Mouse (Mus musculus) kidney, postnatal 25 days (tissue): ENCODE data around the gene Rgmb.

ENCODE experiments used
- DNase-seq, 2 experiments: peaks; one replicate each; pipeline ENCODE4 v3.0.0; 2021; ENCODE audit warnings: mixed read lengths in 2 of 2

Rgmb gene

DNA sequence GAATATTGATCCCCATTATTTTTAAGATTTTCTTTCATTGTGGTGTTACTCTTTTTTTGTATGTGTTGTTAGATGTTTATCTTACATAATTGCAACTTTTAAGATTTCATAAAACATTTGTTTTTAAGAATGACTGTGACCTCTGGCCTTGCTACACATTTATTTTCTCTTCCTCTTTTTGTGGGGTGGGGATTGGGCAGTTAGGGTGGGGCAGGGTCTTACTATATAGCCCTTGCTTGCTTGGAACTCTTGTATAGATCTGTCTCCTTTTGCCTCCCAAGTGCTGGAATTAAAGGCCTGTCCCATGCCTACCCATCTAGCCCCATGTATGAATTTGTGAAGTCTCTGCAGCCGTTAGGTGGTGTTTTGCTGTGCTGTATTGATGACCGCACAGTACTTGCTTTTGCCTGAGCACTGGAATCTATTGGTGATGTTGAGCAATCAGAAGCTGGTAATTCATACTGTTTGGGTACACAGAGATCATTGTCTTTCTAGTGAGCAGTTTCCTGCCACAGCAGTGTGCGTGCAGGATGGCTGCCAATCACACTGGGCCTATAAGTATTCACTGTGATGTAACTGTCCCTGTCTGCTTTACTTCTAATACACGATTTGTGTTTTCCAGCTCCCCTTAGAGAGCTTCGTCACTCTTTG lies 56.1 kb downstream of the Rgmb start:
- DNase-seq = no peak

DNA sequence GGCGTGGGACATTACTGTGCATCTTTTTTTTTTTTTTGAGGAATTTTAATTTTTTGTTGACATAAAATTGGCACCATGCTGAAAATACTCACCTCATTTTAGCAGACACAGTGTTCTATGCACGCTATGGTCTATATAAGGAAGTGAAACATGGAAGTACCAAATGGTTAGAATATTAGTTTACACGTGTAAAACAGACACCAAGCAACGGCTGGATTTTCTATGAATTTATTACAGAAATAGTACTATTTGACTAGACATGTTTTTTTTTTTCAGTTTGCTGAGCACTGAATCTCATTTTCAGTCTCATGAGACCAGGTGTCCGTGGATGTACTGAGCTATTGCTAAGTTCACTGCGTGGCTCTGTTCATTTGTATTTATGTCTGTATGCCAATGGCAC lies 56.9 kb downstream of the Rgmb start:
- no peak for DNase-seq

DNA sequence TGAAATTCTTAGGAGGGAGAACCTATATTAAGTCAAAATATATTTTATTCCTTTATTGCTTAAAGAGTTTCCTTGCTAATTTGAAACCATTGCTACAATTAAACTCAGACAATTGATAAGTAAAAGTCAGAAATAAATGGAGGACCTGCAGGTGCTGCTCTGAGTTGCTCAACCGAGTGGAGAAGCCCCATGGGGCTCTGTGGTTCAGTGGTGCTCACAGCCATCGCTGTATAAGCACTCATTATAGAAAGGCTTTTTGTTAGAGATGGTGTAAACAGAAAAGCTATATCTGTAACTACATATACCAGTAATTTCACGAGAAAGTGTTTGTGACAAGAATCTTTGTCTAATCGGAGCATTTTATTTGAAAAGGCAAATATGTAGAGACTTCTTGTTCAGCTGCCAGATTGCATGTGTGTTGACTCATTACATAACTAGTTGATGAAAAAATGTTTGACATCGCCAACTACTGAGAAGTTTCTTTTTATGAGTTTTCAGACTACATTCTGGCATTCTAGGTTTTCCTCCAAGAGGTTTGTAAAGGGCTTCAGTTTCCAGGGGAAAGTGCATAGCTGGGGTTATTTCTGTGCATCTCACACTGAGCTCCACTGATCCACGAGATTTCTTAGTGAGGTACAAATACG lies 61.6 kb downstream of the Rgmb start:
- DNase-seq = no peak

DNA sequence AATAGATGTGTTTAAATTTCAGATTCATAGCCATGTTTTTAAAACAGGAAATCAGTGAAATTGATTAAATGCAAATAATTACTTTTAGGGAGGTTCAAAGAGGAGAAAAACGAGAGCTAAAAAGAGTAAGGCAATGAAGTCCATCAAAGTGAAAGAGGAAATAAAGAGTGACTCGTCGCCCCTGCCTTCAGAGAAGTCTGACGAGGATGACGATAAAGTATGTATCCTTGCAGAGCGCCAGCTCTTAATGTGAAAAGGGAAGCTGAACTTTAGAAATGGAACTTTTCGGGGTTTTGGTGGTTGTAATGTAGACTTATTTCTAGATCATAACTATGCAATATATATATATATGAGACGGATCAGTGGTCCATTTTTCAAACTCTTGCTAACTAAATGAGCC lies 69.6 kb downstream of the Rgmb start:
- no peak for DNase-seq
